Mouse (Mus musculus): ENCODE results near the gene Olfr466. TPM values are rescaled to one million over a fixed set of nuclear protein-coding genes. Genes with fewer than 3 reads are reported as not detected.

The Olfr466 gene
- polyA plus RNA-seq, 1 experiment from 2014 or later, result not detected

- 81% methylated on average over 4 of the region's 4 CpGs for WGBS
Observed at GRCm38 (mm10) chr13:65137789-65138188, 12.3 kb upstream of the Olfr466 start, which contains the start of gene Olfr465-ps1. Gene Olfr465-ps1 (plus strand): TSS chr13:65138089.

GRCm38 (mm10) chr13:65174102-65174501 lies 24.1 kb downstream of the Olfr466 start:
- Histone ChIP-seq H3K4me2 (ENCODE audit: low read depth, low read length) (no peak overlapping the region), H3K27me3 (replicated peaks; ENCODE audit: control insufficient read depth, insufficient read depth, low read length) (no peaks in the 10 kb centered on the region), H3K9me3 (ENCODE audit: control insufficient read depth, low read length) (no peaks in the 10 kb centered on the region; the same call in 1 of the 2 replicates), H3K4me1 (ENCODE audit: control insufficient read depth, insufficient read depth, low read length) (no peaks in the 10 kb centered on the region), H3K27ac (ENCODE audit: low read length) (no peak overlapping the region), H3K4me3 (ENCODE audit: low read length) (no peak overlapping the region), H3K36me3 (ENCODE audit: control insufficient read depth, insufficient read depth, low read length) (no peaks in the 10 kb centered on the region), H3K9ac (ENCODE audit: low read depth, low read length) (no peak overlapping the region)
- no peak for ATAC-seq
- 80% methylated on average over 3 of the region's 3 CpGs for WGBS

More at GRCm38 (mm10) chr13:65137789-65138188, 12.3 kb upstream of the Olfr466 start, which contains the start of gene Olfr465-ps1:
- H3K4me1 ChIP-seq (ENCODE audit: control insufficient read depth, insufficient read depth, low read length), result no peaks in the 10 kb centered on the region
- ATAC-seq, result no peak
- no peaks in the 10 kb centered on the region for H3K36me3 ChIP-seq (ENCODE audit: control insufficient read depth, insufficient read depth, low read length)
- H3K4me2 ChIP-seq (ENCODE audit: low read depth, low read length), result no peak within 1 kb of the TSS
- no peaks in the 10 kb centered on the region for H3K27me3 ChIP-seq (replicated peaks; ENCODE audit: control insufficient read depth, insufficient read depth, low read length)
- H3K27ac ChIP-seq (ENCODE audit: low read length), result no peak within 1 kb of the TSS
- H3K9ac ChIP-seq (ENCODE audit: low read depth, low read length), result no peak within 1 kb of the TSS
- H3K4me3 ChIP-seq (ENCODE audit: low read length), result no peak within 1 kb of the TSS
- H3K9me3 ChIP-seq (ENCODE audit: control insufficient read depth, low read length), result no peaks in the 10 kb centered on the region

GRCm38 (mm10) chr13:65175734-65176471 lies 25.9 kb downstream of the Olfr466 start:
- peak overlapping the region; percentile 38 for H3K4me3 ChIP-seq (ENCODE audit: low read length)
- H3K9ac ChIP-seq (ENCODE audit: low read depth, low read length), result 0 out of 2 replicates have a peak overlapping the region, but pooled peaks have one; percentile 11
- no peak overlapping the region for H3K27ac ChIP-seq (ENCODE audit: low read length)
- H3K36me3 ChIP-seq (ENCODE audit: control insufficient read depth, insufficient read depth, low read length), result no peaks in the 10 kb centered on the region
- H3K9me3 ChIP-seq (ENCODE audit: control insufficient read depth, low read length), result no peaks in the 10 kb centered on the region; the same call in 1 of the 2 replicates
- H3K4me1 ChIP-seq (ENCODE audit: control insufficient read depth, insufficient read depth, low read length), result no peaks in the 10 kb centered on the region
- ATAC-seq, result peak; percentile 50
- 20% methylated on average over 46 of the region's 46 CpGs for WGBS
- H3K27me3 ChIP-seq (replicated peaks; ENCODE audit: control insufficient read depth, insufficient read depth, low read length), result no peaks in the 10 kb centered on the region
- peak overlapping the region; percentile 61 for H3K4me2 ChIP-seq (ENCODE audit: low read depth, low read length)

- no peak overlapping the region for H3K4me2 ChIP-seq (ENCODE audit: low read depth, low read length)
- no peak overlapping the region for H3K4me3 ChIP-seq (ENCODE audit: low read length)
- H3K9me3 ChIP-seq (ENCODE audit: control insufficient read depth, low read length), result no peaks in the 10 kb centered on the region; the same call in 1 of the 2 replicates
- H3K36me3 ChIP-seq (ENCODE audit: control insufficient read depth, insufficient read depth, low read length), result no peaks in the 10 kb centered on the region
- ATAC-seq, result no peak
- no peaks in the 10 kb centered on the region for H3K4me1 ChIP-seq (ENCODE audit: control insufficient read depth, insufficient read depth, low read length)
- H3K27me3 ChIP-seq (replicated peaks; ENCODE audit: control insufficient read depth, insufficient read depth, low read length), result no peaks in the 10 kb centered on the region
- 57% methylated on average over 15 of the region's 15 CpGs for WGBS
- H3K27ac ChIP-seq (ENCODE audit: low read length), result no peak overlapping the region
- H3K9ac ChIP-seq (ENCODE audit: low read depth, low read length), result no peak overlapping the region
Observed at GRCm38 (mm10) chr13:65176472-65177091, 26.5 kb downstream of the Olfr466 start.

- Histone ChIP-seq H3K9ac (ENCODE audit: low read depth, low read length) (no peak overlapping the region), H3K9me3 (ENCODE audit: control insufficient read depth, low read length) (no peaks in the 10 kb centered on the region), H3K4me3 (ENCODE audit: low read length) (no peak overlapping the region), H3K4me1 (ENCODE audit: control insufficient read depth, insufficient read depth, low read length) (no peaks in the 10 kb centered on the region), H3K27me3 (replicated peaks; ENCODE audit: control insufficient read depth, insufficient read depth, low read length) (no peaks in the 10 kb centered on the region), H3K36me3 (ENCODE audit: control insufficient read depth, insufficient read depth, low read length) (no peaks in the 10 kb centered on the region), H3K4me2 (ENCODE audit: low read depth, low read length) (no peak overlapping the region), H3K27ac (ENCODE audit: low read length) (no peak overlapping the region)
- no peak for ATAC-seq
- WGBS, result 78% methylated on average over 1 of the region's 1 CpGs
Observed at GRCm38 (mm10) chr13:65200667-65201066, 50.6 kb downstream of the Olfr466 start.

Other genes starting within 250 kb of the Olfr466 start
- 0.94 and 1.1 TPM in 2 replicates for gene Cntnap3, start 246.3 kb upstream of the Olfr466 start, polyA plus RNA-seq (2015; fragmentation: Nextera tagmentation; extraction: Ambion mirVana)
- gene Spata31, start 232.8 kb upstream of the Olfr466 start, polyA plus RNA-seq (2015; fragmentation: Nextera tagmentation; extraction: Ambion mirVana), result not detected in 2 replicates
- not detected in 2 replicates for gene Spata31d1c, start 117.2 kb upstream of the Olfr466 start, polyA plus RNA-seq (2015; fragmentation: Nextera tagmentation; extraction: Ambion mirVana)
- gene Prss47, start 97.5 kb upstream of the Olfr466 start, polyA plus RNA-seq (2015; fragmentation: Nextera tagmentation; extraction: Ambion mirVana), result not detected in 2 replicates
- 44.3 and 44.5 TPM in 2 replicates for gene Mfsd14b, start 37.3 kb upstream of the Olfr466 start, polyA plus RNA-seq (2015; fragmentation: Nextera tagmentation; extraction: Ambion mirVana)
- gene Olfr465-ps1, start 12.2 kb upstream of the Olfr466 start, polyA plus RNA-seq (2015; fragmentation: Nextera tagmentation; extraction: Ambion mirVana), result not detected in 2 replicates
- not detected in 2 replicates for gene Nlrp4f, start 55.7 kb downstream of the Olfr466 start, polyA plus RNA-seq (2015; fragmentation: Nextera tagmentation; extraction: Ambion mirVana)
- gene Gm10775, start 109.3 kb downstream of the Olfr466 start, polyA plus RNA-seq (2015; fragmentation: Nextera tagmentation; extraction: Ambion mirVana), result not detected in 2 replicates
- gene Zfp369, start 128.6 kb downstream of the Olfr466 start, polyA plus RNA-seq (2015; fragmentation: Nextera tagmentation; extraction: Ambion mirVana), result 5.6 and 7.1 TPM in 2 replicates

All from intestine, embryonic 16.5 days (tissue).